Mouse (Mus musculus): ENCODE measurements around the gene Amotl1.

- TF ChIP-seq TAL1 (conservative IDR thresholded peaks at IDR 0.05; ENCODE audit: low read depth, low read length) = no peak
- no peak for TF ChIP-seq CTCF (IDR thresholded peaks at IDR 0.05; ENCODE audit: low read depth, low read length)
- no peak for TF ChIP-seq GATA1 (IDR thresholded peaks at IDR 0.05; ENCODE audit: borderline replicate concordance, low read length)
- no peak for TF ChIP-seq GATA2 (IDR thresholded peaks at IDR 0.05; ENCODE audit: borderline replicate concordance, low read depth, low read length)
- TF ChIP-seq POLR2AphosphoS5 (IDR thresholded peaks at IDR 0.05; ENCODE audit: insufficient replicate concordance, low read depth, low read length) = no peak
Measured at GRCm38 (mm10) chr9:14559996-14560395, 84.9 kb downstream of the Amotl1 start.

All from G1E (cell line).